Mouse (Mus musculus) left cerebral cortex, adult 9 months (tissue): Measurements from ENCODE around the gene Rbp2.

Experiments
- DNase-seq, 2 experiments: peaks; one replicate each; pipeline ENCODE4 v3.0.0; 2022; ENCODE audit warnings: low spot score in 2 of 2

The Rbp2 gene

GRCm38 (mm10) chr9:98524786-98525542, 39.0 kb downstream of the Rbp2 start:
- no peak for DNase-seq

- DNase-seq, result no peak
Measured at GRCm38 (mm10) chr9:98525543-98525924, 39.6 kb downstream of the Rbp2 start.

GRCm38 (mm10) chr9:98527226-98527625, 41.3 kb downstream of the Rbp2 start:
- no peak for DNase-seq

- no peak for DNase-seq
Measured at GRCm38 (mm10) chr9:98529776-98530175, 43.9 kb downstream of the Rbp2 start.

DNA sequence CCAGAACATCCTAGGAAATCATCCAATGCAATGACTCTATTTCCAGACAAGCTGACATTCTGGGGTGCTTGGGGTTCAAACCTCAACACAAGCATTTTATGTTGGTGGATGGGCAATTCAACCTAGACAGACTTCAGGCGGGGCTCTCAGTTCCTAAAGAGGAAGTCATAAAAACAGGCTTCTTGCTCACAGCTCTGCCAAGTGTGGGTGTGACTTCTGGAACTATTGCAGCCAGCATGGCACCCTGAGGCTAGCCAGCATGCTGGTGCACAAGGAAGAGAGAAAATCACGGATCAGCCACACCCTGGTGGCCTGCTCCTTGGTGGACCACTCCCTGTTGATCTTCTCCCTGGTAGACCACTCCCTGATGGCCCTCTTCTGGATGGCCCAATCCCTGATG, 45.1 kb downstream of the Rbp2 start:
- DNase-seq, result no peak

- no peak for DNase-seq
Measured at GRCm38 (mm10) chr9:98534675-98535280, 48.9 kb downstream of the Rbp2 start.

- no peak for DNase-seq
Measured at GRCm38 (mm10) chr9:98535763-98536162, 49.8 kb downstream of the Rbp2 start.

DNA sequence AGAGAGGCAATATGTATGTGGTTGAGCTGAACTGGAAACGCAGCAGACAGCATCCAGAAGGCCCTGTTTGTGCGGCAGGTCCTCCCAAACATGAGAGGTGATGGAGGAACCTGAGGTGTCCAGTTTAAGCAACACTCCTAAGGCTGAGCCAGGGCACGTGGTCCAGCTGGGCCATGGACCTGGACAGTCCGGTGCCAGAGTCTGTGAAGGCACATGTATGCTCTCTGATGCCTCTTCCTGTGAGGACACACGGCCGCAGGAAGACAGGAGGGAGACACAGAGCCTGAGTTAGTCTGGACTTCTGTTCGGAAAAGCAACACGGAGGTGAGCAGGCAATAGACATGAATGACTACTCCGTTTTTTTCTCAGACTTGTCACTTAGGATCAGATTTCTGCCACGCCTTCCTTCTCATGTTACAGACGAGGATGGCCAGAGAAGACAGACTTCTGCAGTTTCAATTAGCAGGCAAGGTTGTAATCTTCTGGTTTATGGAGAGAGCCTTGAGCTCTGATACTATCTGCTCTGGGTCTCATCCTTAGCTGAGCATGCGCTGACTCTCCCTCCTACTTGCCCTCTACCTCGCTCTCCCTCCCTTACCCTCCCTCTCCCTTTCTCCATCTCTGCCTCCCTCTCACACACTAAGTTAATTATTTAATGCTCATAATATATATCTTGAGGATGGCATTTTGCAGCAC, 52.2 kb downstream of the Rbp2 start:
- DNase-seq, result no peak

GRCm38 (mm10) chr9:98538713-98539360, 52.9 kb downstream of the Rbp2 start:
- peak; percentile 49 to 84 for DNase-seq

DNA sequence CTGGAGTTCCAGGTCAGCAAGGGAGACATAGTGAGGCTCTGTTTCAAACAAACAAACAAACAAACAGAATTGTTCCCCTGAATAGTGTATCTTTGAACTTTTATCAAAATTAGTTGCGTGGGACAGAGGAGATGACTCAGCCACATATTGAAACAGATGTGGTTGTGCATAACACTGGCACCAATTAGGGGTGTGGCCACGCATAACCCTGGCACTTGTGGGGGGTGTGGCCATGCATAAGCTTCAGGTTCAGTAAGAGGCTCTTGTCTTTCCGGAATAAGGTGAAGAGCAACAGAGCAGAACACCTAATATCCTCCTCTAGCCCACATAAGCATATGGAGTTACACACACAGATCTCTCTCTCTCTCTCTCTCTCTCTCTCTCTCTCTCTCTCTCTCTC, 58.1 kb downstream of the Rbp2 start:
- DNase-seq, result no peak
